Mouse (Mus musculus) hindbrain, embryonic 14.5 days (tissue): ENCODE measurements around the gene Parp1. TPM values are rescaled to one million over a fixed set of nuclear protein-coding genes. Genes with fewer than 3 reads are reported as not detected.

ENCODE experiments used
- ATAC-seq: fragments of 200-750 bp; cut with Nextera tagmentation; 2 replicates; pipeline ENCODE4 v1.8.0; 2017; ENCODE audit warnings: moderate number of reproducible peaks, mild to moderate bottlenecking, moderate TSS enrichment, moderate library complexity; ENCODE audit not compliant: low FRiP score
- DNase-seq: peaks from one replicate; pipeline ENCODE4 v3.0.0-alpha.2; 2015; ENCODE audit warnings: low spot score
- H3K27ac ChIP-seq: fragments of 300-500 bp; sonication (generic); 2 replicates; pipeline ENCODE4 v1.5.1; 2014; ENCODE audit warnings: mild to moderate bottlenecking, moderate library complexity
- H3K27me3 ChIP-seq: fragments of 300-500 bp; sonication (generic); 2 replicates; pipeline ENCODE4 v1.6.1; 2014; ENCODE audit warnings: mild to moderate bottlenecking, low read length, mixed read lengths; ENCODE audit not compliant: control insufficient read depth, insufficient read depth
- H3K36me3 ChIP-seq: fragments of 300-500 bp; sonication (generic); replicated peaks from 2 replicates; pipeline ENCODE4 v1.6.1; 2014; ENCODE audit not compliant: control insufficient read depth, insufficient read depth
- H3K4me1 ChIP-seq: fragments of 300-500 bp; sonication (generic); replicated peaks from 2 replicates; pipeline ENCODE4 v1.6.1; 2014; ENCODE audit warnings: antibody characterized with exemption, low read length, mixed read lengths; ENCODE audit not compliant: control insufficient read depth, insufficient read depth
- H3K4me2 ChIP-seq: fragments of 300-500 bp; sonication (generic); replicated peaks from 2 replicates; pipeline ENCODE4 v1.6.1; 2014; ENCODE audit warnings: mild to moderate bottlenecking, moderate library complexity
- H3K4me3 ChIP-seq: fragments of 300-500 bp; sonication (generic); replicated peaks from 2 replicates; pipeline ENCODE4 v1.5.1; 2014; ENCODE audit warnings: mild to moderate bottlenecking, low read length
- H3K9ac ChIP-seq: fragments of 300-500 bp; sonication (generic); 2 replicates; pipeline ENCODE4 v1.6.1; 2014
- H3K9me3 ChIP-seq: fragments of 300-500 bp; sonication (generic); 2 replicates; pipeline ENCODE4 v1.6.1; 2016; ENCODE audit warnings: low read length; ENCODE audit not compliant: control insufficient read depth
- WGBS: fragments of 180-500 bp; shearing (Covaris S2); extraction: QIAGEN DNeasy Blood & Tissue Kit; methylation state at CpG from one replicate; pipeline ENCODE4 v1.1.7; 2014; 5-methylcytosine and 5-hydroxymethylcytosine counted together
- polyA plus RNA-seq: library from polyadenylated mRNA; unstranded; fragments of >200 nt; fragmentation: Nextera tagmentation; extraction: Ambion mirVana; gene quantifications from 2 replicates; pipeline ENCODE4 v1.2.1, GENCODE M21; 2014

Parp1 gene
- polyA plus RNA-seq, 1 experiment from 2014 or later: 86.8 TPM

- ATAC-seq (no peak), DNase-seq (no peak)
- H3K9ac ChIP-seq: no peak overlapping the region
- H3K27me3 ChIP-seq: no peaks in the 10 kb centered on the region
- no peaks in the 10 kb centered on the region for H3K9me3 ChIP-seq
- H3K4me3 ChIP-seq: no peak overlapping the region
- no peak overlapping the region for H3K27ac ChIP-seq
- H3K4me1 ChIP-seq: peaks cover 4% of the 10 kb centered on the region; the same call in 1 of the 2 replicates
- 32% methylated on average over 2 of the region's 2 CpGs for WGBS
- H3K36me3 ChIP-seq: no peaks in the 10 kb centered on the region
- no peak overlapping the region for H3K4me2 ChIP-seq
Observed at GRCm38 (mm10) chr1:180541251-180541650, 27.5 kb upstream of the Parp1 start.

- ATAC-seq (no peak; the same call in 1 of the 2 replicates), DNase-seq (no peak)
- no peak overlapping the region for H3K4me3 ChIP-seq
- WGBS: 72% methylated on average over 15 of the region's 15 CpGs
- no peaks in the 10 kb centered on the region for H3K36me3 ChIP-seq
- no peak overlapping the region for H3K4me2 ChIP-seq
- H3K4me1 ChIP-seq: peaks cover 4% of the 10 kb centered on the region; the same call in 1 of the 2 replicates
- no peak overlapping the region for H3K9ac ChIP-seq
- no peaks in the 10 kb centered on the region for H3K27me3 ChIP-seq
- H3K9me3 ChIP-seq: no peaks in the 10 kb centered on the region
- peak overlapping the region; percentile 35; the same call in 1 of the 2 replicates for H3K27ac ChIP-seq
Observed at GRCm38 (mm10) chr1:180541883-180542711, 26.6 kb upstream of the Parp1 start.

- 94% methylated on average over 3 of the region's 3 CpGs for whole genome bisulfite sequencing
Observed at GRCm38 (mm10) chr1:180542712-180543371, 25.9 kb upstream of the Parp1 start.

GRCm38 (mm10) chr1:180545918-180546545, 22.7 kb upstream of the Parp1 start:
- Histone ChIP-seq H3K27ac (no peak overlapping the region), H3K9me3 (no peaks in the 10 kb centered on the region), H3K9ac (no peak overlapping the region), H3K4me3 (no peak overlapping the region), H3K4me2 (no peak overlapping the region), H3K36me3 (no peaks in the 10 kb centered on the region), H3K4me1 (peaks cover 21% of the 10 kb centered on the region), H3K27me3 (no peaks in the 10 kb centered on the region)
- no peak for DNase-seq
- no peak for ATAC-seq
- WGBS: 87% methylated on average over 4 of the region's 4 CpGs

More at GRCm38 (mm10) chr1:180542712-180543371, 25.9 kb upstream of the Parp1 start:
- no peak for DNase-seq
- no peak for ATAC-seq
- no peaks in the 10 kb centered on the region for H3K27me3 ChIP-seq
- H3K27ac ChIP-seq: no peak overlapping the region
- no peaks in the 10 kb centered on the region for H3K36me3 ChIP-seq
- no peaks in the 10 kb centered on the region for H3K9me3 ChIP-seq
- peaks cover 11% of the 10 kb centered on the region; the same call in 1 of the 2 replicates for H3K4me1 ChIP-seq
- no peak overlapping the region for H3K9ac ChIP-seq
- no peak overlapping the region for H3K4me2 ChIP-seq
- H3K4me3 ChIP-seq: no peak overlapping the region

- Histone ChIP-seq H3K27me3 (no peaks in the 10 kb centered on the region), H3K4me1 (peaks cover 18% of the 10 kb centered on the region), H3K4me2 (peak overlapping the region; percentile 38), H3K9me3 (no peaks in the 10 kb centered on the region), H3K27ac (peak overlapping the region; percentile 51; the same call in 1 of the 2 replicates), H3K4me3 (no peak overlapping the region), H3K36me3 (no peaks in the 10 kb centered on the region), H3K9ac (0 out of 2 replicates have a peak overlapping the region, but pooled peaks have one; percentile 29)
- 43% methylated on average over 13 of the region's 13 CpGs for WGBS
- DNase-seq (no peak), ATAC-seq (no peak)
Observed at GRCm38 (mm10) chr1:180546798-180547750, 21.6 kb upstream of the Parp1 start.

- DNase-seq (peak; percentile 33), ATAC-seq (peak; percentile 79)
- H3K4me2 ChIP-seq: peak overlapping the region; percentile 38
- 2% methylated on average over 16 of the region's 16 CpGs for WGBS
- H3K36me3 ChIP-seq: no peaks in the 10 kb centered on the region
- H3K9ac ChIP-seq: 0 out of 2 replicates have a peak overlapping the region, but pooled peaks have one; percentile 29
- no peaks in the 10 kb centered on the region for H3K9me3 ChIP-seq
- H3K27me3 ChIP-seq: no peaks in the 10 kb centered on the region
- H3K4me1 ChIP-seq: peaks cover 18% of the 10 kb centered on the region
- H3K4me3 ChIP-seq: no peak overlapping the region
- peak overlapping the region; percentile 51 for H3K27ac ChIP-seq
Observed at GRCm38 (mm10) chr1:180547751-180548669, 20.7 kb upstream of the Parp1 start.

GRCm38 (mm10) chr1:180549539-180550308, 19.0 kb upstream of the Parp1 start:
- ATAC-seq: no peak
- WGBS: 79% methylated on average over 7 of the region's 7 CpGs

More at GRCm38 (mm10) chr1:180549539-180550308, 19.0 kb upstream of the Parp1 start:
- H3K4me2 ChIP-seq: no peak overlapping the region
- peaks cover 18% of the 10 kb centered on the region for H3K4me1 ChIP-seq
- no peak overlapping the region for H3K27ac ChIP-seq
- H3K9me3 ChIP-seq: no peaks in the 10 kb centered on the region
- no peaks in the 10 kb centered on the region for H3K36me3 ChIP-seq
- H3K27me3 ChIP-seq: no peaks in the 10 kb centered on the region
- no peak overlapping the region for H3K4me3 ChIP-seq
- H3K9ac ChIP-seq: no peak overlapping the region
- no peak for DNase-seq
